Comparison of ENCODE assay signal across 20 mouse cellular contexts in the genomic region with DNA sequence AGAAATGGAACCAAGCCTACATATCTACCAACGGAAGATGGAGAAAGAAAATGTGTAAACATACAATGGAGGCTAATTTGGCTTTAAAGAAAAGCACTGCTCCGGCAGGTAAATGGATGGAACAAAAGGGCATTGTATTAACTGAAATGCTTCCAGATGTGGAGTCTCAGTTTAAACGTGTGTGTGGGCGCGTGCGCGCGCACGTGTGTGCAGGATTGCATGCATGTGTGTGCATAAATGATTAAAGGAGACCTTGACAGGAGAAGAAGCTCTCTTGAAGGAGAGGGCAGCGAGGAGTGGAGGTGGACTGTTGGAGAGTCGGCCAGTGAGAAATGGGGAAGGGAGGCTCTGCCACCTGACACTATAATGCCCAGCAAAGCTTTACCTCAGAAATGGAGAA.
"Had no signal": no experiment of that assay in that cellular context is flagged by ENCODE, and none has a peak within 500 bp of the region (broad histone marks: within the 10 kb centered on the region; RNA-seq: fewer than 3 reads in every experiment).

No protein-coding gene starts in this region.

- ATAC-seq: liver, postnatal 0 days; lung, postnatal 0 days; midbrain, embryonic 13.5 days; midbrain, embryonic 16.5 days had no signal

- H3K27me3 ChIP-seq: limb, embryonic 15.5 days; midbrain, embryonic 13.5 days; neural tube, embryonic 13.5 days had no signal

- H3K4me1 ChIP-seq: limb, embryonic 15.5 days; midbrain, embryonic 10.5 days; midbrain, embryonic 13.5 days; neural tube, embryonic 13.5 days had no signal

- H3K4me2 ChIP-seq: limb, embryonic 15.5 days; liver, embryonic 11.5 days; lung, embryonic 14.5 days; midbrain, embryonic 13.5 days; neural tube, embryonic 13.5 days had no signal

- H3K27ac ChIP-seq: left cerebral cortex, adult 2 months; limb, embryonic 15.5 days; liver, embryonic 14.5 days; macrophage; midbrain, embryonic 10.5 days; midbrain, embryonic 13.5 days; neural tube, embryonic 13.5 days had no signal

- H3K4me3 ChIP-seq: layer of hippocampus, adult 2 months; left cerebral cortex, adult 2 months; limb, embryonic 15.5 days; midbrain, embryonic 10.5 days; midbrain, embryonic 13.5 days; myocyte; neural tube, embryonic 13.5 days had no signal

- H3K36me3 ChIP-seq: limb, embryonic 15.5 days; midbrain, embryonic 10.5 days; midbrain, embryonic 13.5 days; neural tube, embryonic 13.5 days had no signal

- DNase-seq: kidney, adult 9 months; kidney, postnatal 14 days; layer of hippocampus, adult 9-11 months; liver, postnatal 0 days; lung, embryonic 14.5 days; retina, postnatal 1 day; thymus, adult 18-20 months; thymus, postnatal 36 days had no signal

- H3K9me3 ChIP-seq: limb, embryonic 15.5 days; midbrain, embryonic 10.5 days; midbrain, embryonic 13.5 days; neural tube, embryonic 13.5 days had no signal

- H3K9ac ChIP-seq: limb, embryonic 15.5 days; liver, embryonic 14.5 days; liver, postnatal 0 days; lung, embryonic 14.5 days; midbrain, embryonic 13.5 days; neural tube, embryonic 13.5 days had no signal
